Mouse (Mus musculus) cerebellum, postnatal 4 days (tissue): ENCODE measurements at regions not wholly inside any gene's neighbourhood (a gene's known extent, or its start where the extent isn't known, plus 50 kb on each side); places are given as distances from the start of the nearest gene placed in this dataset.
A peak's percentile ranks its signal among the peaks of the same experiment; 100 is the strongest.

Experiments
- DNase-seq, 2 experiments: peaks; one replicate each; pipeline ENCODE4 v3.0.0; 2022; ENCODE audit warnings: low spot score in 2 of 2, mixed read lengths in 1 of 2

DNA sequence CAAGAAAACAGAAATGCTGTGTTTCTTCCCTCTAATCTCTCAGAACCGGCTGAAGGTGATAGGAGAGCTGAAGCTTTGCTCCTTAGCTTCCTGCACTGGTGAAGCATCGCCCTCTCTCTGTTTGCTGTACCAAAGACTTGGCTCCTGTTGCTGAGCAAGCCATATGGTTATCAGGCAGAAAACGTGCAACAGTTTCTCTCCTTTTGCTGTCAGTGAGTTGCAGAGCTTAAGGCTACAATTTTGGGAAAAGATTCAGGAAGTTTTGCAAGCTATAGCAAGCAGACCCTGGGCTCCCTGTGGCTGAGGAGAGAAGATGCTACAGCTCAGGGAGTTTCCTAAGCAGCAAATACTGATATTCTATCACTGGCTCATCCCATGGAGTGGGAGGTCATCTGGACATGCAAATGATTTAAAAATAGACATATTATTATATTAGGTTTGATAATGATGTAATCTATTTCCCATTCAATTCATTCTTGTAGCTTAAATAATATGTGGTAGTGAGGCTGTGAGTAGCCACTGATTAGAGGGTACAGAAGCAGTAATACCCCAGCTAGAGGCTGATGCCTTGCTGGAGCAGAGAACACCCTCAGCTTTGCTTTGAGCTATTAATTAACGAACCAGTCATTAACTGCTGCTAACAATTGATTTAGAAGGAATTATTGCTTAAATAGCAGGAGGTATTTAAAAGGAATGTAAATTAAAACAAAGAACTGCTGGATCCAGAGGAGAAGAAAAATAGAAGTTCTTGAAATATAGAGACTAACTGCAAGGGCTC, 240.1 kb upstream of the Emcn start:
- DNase-seq, result no peak

DNA sequence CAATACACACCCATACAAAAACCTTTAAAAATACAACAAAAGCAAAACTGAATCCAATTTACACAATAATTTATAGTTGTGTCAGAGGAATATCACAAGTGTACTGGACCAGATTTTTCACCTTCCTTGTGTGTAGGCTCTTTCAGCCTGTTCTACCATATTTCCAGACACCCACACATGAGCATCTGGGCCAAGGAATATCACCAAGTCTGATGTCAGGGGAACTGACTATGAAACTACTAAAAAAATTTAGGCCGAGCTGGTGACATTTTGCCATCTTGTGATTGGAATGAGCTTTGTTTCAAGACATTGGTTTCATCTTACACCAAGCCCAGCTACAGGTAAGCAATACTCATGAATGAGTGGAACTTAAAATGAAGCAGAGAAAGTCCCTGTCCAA, 234.9 kb upstream of the Emcn start:
- DNase-seq, result no peak

GRCm38 (mm10) chr3:137108197-137108596, 232.7 kb upstream of the Emcn start:
- no peak for DNase-seq

DNA sequence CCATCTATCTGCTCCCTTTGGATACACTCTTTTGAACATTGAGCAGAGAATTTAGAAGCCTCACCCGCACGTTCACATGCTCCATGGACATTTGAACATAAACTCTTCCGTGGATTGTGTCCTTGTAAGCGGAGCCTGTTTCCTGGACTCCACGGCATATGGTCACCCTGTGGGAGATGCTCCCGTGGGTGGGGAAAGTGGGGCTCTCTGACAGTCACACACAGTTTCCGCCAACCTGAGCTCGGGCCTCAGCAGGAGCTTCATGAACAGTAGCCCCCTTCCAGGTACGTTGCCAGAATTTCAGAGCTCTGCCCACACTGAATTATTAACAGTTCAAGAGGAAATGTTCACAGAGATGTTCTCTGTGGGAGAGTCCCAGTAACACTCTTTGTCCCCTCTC, 231.1 kb upstream of the Emcn start:
- DNase-seq, result peak in 1 of 2 experiments; percentile 57

GRCm38 (mm10) chr3:137110485-137110884, 230.4 kb upstream of the Emcn start:
- peak in 1 of 2 experiments; percentile 66 for DNase-seq

GRCm38 (mm10) chr3:137129967-137130366, 210.9 kb upstream of the Emcn start:
- DNase-seq, result no peak

GRCm38 (mm10) chr3:137142041-137142440, 198.8 kb upstream of the Emcn start:
- no peak for DNase-seq

DNA sequence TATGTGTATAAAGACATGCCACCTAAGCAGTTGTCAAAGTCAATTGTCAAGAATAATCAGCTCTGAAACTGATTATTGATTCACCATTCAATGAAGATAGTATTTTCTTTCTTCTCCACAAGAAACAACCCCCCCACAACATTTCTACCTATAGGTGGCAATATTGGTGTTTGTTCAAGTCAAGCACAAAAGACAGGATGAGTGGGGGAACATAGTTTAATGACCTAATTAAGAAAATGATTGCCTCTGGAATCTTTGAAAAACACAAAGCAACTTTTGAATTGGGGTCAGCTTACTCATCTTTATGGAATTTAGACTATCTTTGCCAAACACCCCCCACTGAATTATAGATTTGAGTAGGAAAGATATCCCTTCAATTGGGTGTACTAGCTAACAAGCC, 194.8 kb upstream of the Emcn start:
- no peak for DNase-seq

- no peak for DNase-seq
Measured at GRCm38 (mm10) chr3:137147405-137147804, 193.5 kb upstream of the Emcn start.

DNA sequence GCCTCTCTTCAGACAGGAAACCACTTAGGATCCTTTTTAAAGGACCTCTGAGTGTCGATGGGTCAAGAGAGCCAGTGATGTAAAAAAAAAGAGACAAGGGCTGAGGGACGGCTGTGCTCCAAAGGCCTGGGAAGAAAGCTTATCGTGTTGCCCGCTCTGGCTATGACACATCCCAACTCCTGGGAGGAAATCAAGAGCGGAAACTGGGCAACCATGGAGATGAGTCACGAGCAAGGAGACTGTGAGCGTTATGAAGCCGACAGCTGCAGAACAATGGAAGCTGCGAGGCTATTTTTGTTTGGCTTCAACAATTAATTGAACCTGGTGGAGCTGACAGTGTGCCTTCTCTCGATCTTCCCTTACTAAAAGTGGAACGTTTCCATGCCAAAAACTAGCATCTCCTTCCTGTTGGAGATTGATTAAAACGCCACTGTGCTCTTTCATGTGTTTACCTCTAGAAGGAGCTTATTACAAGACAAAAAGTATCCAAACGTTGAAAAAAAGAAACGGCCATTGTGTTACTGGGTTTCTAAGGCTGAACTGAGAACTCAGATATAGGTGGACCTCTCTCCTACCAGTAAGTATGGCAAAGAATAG, 190.4 kb upstream of the Emcn start:
- peak in 1 of 2 experiments; percentile 6 for DNase-seq

DNA sequence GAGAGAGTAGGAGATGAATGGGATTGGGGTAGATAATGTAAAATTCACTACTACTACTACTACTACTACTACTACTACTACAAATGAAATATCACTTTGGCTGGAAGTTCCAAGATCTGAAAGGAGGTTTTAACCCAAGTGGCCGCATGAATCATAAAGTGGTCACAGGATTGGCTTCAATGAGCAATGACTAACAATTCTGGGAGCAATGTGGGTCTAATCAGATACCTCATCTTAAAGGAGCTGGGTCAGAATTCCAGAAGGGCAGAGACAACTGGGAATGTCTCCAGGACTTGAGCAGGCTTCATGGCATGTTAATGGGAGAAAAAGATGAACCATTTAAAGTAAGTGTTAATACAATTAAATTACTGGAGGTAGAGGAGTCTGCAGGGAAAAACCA, 189.4 kb upstream of the Emcn start:
- no peak for DNase-seq

DNA sequence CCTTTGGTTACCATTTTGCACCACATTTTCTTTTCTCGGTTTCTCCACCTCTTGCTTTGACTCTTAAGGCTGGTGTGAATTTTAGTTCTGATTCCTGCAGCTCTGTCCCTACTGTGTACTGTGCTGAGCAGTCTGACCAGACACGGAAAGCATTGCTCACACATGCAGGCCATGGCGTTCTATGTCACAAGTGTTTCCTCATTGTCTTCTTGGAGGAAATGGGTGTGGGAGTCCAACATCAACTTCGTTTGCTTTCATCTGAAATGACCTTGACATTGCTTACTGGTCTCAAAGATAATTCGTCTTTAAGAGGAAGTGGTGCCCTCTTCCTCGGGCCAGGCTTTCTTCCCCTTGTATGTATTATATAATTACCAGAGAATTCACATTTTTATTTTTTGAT, 187.6 kb upstream of the Emcn start:
- DNase-seq, result no peak

GRCm38 (mm10) chr3:137154200-137155042, 186.4 kb upstream of the Emcn start:
- DNase-seq, result no peak

- DNase-seq, result no peak
Measured at GRCm38 (mm10) chr3:137155043-137155404, 185.8 kb upstream of the Emcn start.

DNA sequence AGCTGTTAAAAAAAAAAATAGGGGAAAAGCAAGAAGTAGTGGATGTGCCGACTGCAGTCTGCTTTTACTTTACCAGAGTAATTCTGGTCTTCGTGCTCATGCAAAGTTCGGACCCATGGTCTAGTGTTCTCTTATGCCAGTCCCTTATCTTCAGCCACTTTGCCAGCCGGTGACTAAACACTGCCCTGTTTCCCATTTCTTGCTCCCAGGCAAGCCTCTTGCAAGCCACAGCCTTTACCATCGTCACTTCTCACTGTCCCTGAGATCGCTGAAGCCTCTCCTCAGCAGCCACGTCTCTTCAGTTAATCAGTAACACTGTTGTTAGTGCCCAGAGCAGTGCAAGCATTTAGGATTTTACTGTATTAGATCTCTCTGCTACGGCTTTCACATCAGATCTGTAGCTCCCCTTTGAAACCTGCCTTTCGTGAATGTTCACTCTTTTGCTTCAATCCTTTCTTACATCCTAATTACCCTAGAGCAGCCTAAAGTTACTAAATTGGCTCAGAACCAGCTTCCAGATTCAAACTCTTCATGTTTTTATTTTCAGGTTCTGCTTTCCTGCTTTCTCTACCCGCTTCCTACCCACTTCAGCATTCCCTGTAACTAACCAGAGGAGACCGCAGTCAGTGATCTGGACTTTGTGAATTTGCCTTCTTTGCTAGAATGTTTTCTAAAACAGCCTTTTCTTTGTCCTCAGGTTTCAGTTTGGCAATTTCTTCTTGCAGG, 184.5 kb upstream of the Emcn start:
- DNase-seq, result no peak

DNA sequence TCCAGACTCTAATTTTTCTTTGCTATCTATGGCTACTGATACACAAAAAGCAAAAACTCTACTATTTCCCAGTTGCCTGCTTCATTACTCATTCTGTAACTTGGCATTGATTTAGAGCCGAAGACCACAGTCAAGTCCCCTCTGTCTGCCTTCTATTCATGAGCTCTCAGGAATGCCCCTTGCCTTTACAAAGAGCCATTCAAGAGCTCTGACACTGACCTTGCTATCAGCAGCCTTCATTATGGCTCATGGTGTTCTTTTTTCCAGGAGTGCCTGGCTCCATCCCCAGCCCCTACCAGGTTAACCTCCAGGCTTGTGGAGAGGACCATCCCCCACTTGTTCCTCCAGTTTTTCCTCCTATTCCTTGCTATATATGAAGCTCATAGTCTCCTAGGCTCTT, 151.8 kb upstream of the Emcn start:
- no peak for DNase-seq

- DNase-seq, result no peak
Measured at GRCm38 (mm10) chr3:137190489-137190888, 150.4 kb upstream of the Emcn start.

- DNase-seq, result no peak
Measured at GRCm38 (mm10) chr3:137191009-137191408, 149.9 kb upstream of the Emcn start.

- DNase-seq, result no peak
Measured at GRCm38 (mm10) chr3:137193873-137194272, 147.0 kb upstream of the Emcn start.

GRCm38 (mm10) chr3:137211667-137212066, 129.2 kb upstream of the Emcn start:
- DNase-seq, result no peak

- DNase-seq, result no peak
Measured at GRCm38 (mm10) chr3:137216036-137216435, 124.8 kb upstream of the Emcn start.

DNA sequence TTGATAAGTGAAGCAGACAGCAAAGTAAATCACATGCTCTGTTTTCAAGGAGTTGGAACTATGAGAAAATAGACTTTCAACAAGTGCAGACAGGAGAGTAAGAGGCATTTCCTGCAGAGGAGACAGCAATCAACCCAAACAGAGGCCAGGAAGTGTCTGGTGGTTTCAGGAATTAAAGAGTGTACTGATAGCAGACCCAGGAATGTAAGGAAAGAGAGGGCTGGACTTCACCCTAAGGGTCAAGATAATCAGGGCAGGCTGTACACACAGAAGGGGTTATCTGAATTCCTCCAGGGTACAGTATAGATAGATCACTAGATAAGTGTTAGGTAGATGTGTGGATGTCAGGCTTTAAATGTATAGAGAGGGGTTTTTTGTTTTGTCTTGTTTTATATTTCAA, 123.6 kb upstream of the Emcn start:
- DNase-seq, result no peak
